Mouse (Mus musculus) left cerebral cortex, postnatal 36 days (tissue): Measurements from ENCODE around the gene Cdk6. TPM values are rescaled to one million over a fixed set of nuclear protein-coding genes. Genes with fewer than 3 reads are reported as not detected.
"Not testable (repeated sequence)": the region's sequence is repeated elsewhere in the genome, so short reads cannot be mapped to it uniquely, and the experiment has no call there.

Source experiments
- DNase-seq, 2 experiments: peaks; one replicate each; pipeline ENCODE4 v3.0.0; 2021 to 2022; ENCODE audit warnings: low spot score in 2 of 2, mixed read lengths in 1 of 2
- intact Hi-C: fragments of 180-260 bp; cut with DNase I; formaldehyde crosslinking; loops from one replicate; pipeline ENCODE4 v1.15.1; 2025
- total RNA-seq, 2 experiments: library from RNA; stranded (reverse); gene quantifications; 2 replicates each; pipeline ENCODE4 v1.2.3; 2021

The Cdk6 gene
- total RNA-seq, 2 experiments from 2014 or later: 2.1 to 4.0 TPM

- intact Hi-C loops: no loop called here
These were observed 58.7 kb downstream of the Cdk6 start for GRCm38 (mm10) chr5:3399784-3400494.

GRCm38 (mm10) chr5:3405102-3405501 is 63.8 kb downstream of the Cdk6 start:
- no peak for DNase-seq
- intact Hi-C loops: no loop called here

More at GRCm38 (mm10) chr5:3399784-3400494, 58.7 kb downstream of the Cdk6 start:
- DNase-seq: no peak

- intact Hi-C loops: no loop called here
- DNase-seq: no peak
These were observed 64.2 kb downstream of the Cdk6 start for GRCm38 (mm10) chr5:3405503-3405902.

GRCm38 (mm10) chr5:3407926-3408325 is 66.6 kb downstream of the Cdk6 start:
- DNase-seq: no peak
- intact Hi-C loops: no loop called here

- intact Hi-C loops, DNase-seq: not testable (repeated sequence)
These were observed 76.9 kb downstream of the Cdk6 start for GRCm38 (mm10) chr5:3418183-3418582.

- intact Hi-C loops: no loop called here
These were observed 79.0 kb downstream of the Cdk6 start for GRCm38 (mm10) chr5:3420094-3420831.

GRCm38 (mm10) chr5:3420832-3421228 is 79.5 kb downstream of the Cdk6 start:
- intact Hi-C loops: no loop called here
- no peak for DNase-seq

More at GRCm38 (mm10) chr5:3420094-3420831, 79.0 kb downstream of the Cdk6 start:
- no peak for DNase-seq

- DNase-seq, intact Hi-C loops: not testable (repeated sequence)
These were observed 91.9 kb downstream of the Cdk6 start for GRCm38 (mm10) chr5:3433131-3433700.

GRCm38 (mm10) chr5:3434105-3434504 is 92.8 kb downstream of the Cdk6 start:
- intact Hi-C loops, DNase-seq: not testable (repeated sequence)

- intact Hi-C loops: not testable (repeated sequence)
These were observed 97.2 kb downstream of the Cdk6 start for GRCm38 (mm10) chr5:3438453-3439003.

GRCm38 (mm10) chr5:3439386-3439785 is 98.1 kb downstream of the Cdk6 start:
- intact Hi-C loops, DNase-seq: not testable (repeated sequence)

More at GRCm38 (mm10) chr5:3438453-3439003, 97.2 kb downstream of the Cdk6 start:
- DNase-seq: not testable (repeated sequence)

GRCm38 (mm10) chr5:3442524-3442923 is 101.2 kb downstream of the Cdk6 start:
- intact Hi-C loops, DNase-seq: not testable (repeated sequence)

- DNase-seq, intact Hi-C loops: not testable (repeated sequence)
These were observed 109.9 kb downstream of the Cdk6 start for GRCm38 (mm10) chr5:3451233-3451632.

GRCm38 (mm10) chr5:3453946-3454345 is 112.7 kb downstream of the Cdk6 start:
- intact Hi-C loops: not testable (repeated sequence)

GRCm38 (mm10) chr5:3460907-3461306 is 119.6 kb downstream of the Cdk6 start:
- intact Hi-C loops: no loop called here
- no peak for DNase-seq

More at GRCm38 (mm10) chr5:3453946-3454345, 112.7 kb downstream of the Cdk6 start:
- not testable (repeated sequence) for DNase-seq

- DNase-seq: no peak
- intact Hi-C loops: no loop called here
These were observed 120.1 kb downstream of the Cdk6 start for GRCm38 (mm10) chr5:3461401-3461800.

GRCm38 (mm10) chr5:3462897-3463757 is 121.8 kb downstream of the Cdk6 start:
- intact Hi-C loops: no loop called here
- DNase-seq: no peak

- intact Hi-C loops: no loop called here
These were observed 122.5 kb downstream of the Cdk6 start for GRCm38 (mm10) chr5:3463758-3464157.

More at GRCm38 (mm10) chr5:3463758-3464157, 122.5 kb downstream of the Cdk6 start:
- no peak for DNase-seq
